Mouse (Mus musculus): ENCODE data around the gene Smyd2.

DNA sequence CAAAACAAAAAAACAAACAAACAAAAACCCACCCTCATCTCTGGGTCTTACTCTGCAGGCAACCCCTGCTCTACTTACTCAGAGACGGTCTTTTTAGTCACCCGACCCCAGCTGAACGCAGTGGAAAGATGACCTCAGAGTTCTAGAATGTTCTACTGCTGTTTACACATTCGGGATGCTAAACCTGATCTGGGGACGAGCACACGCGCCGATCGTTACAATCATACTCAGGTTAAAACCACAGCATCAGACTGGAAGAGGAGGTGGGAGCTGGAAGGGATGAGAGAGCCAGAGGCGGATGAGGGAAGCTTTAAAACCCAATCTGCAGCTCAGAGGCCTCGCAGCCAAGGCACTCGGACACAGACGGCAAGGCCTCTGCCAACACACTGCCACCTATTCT, 23.5 kb downstream of the Smyd2 start:
- TF ChIP-seq CTCF (IDR thresholded peaks at IDR 0.05) (no peak), EP300 (IDR thresholded peaks at IDR 0.05; ENCODE audit: insufficient read depth, low read depth, low read length) (no peak)

Measured in heart, adult 2 months (tissue).